Mouse (Mus musculus) monocyte, adult 5-6 weeks (primary cell): ENCODE measurements around the gene Xpo6. TPM values are rescaled to one million over a fixed set of nuclear protein-coding genes. Genes with fewer than 3 reads are reported as not detected.
A peak's percentile ranks its signal among the peaks of the same experiment; 100 is the strongest.

Experiments
- ATAC-seq: fragments of 153-309, 156-312 bp; replicated peaks from 2 replicates; pipeline ENCODE4 v1.8.0; 2017; ENCODE audit warnings: mild to moderate bottlenecking; ENCODE audit not compliant: low TSS enrichment, insufficient number of reproducible peaks, severe bottlenecking, poor library complexity, low FRiP score
- total RNA-seq: library from RNA; stranded (forward); fragments of 200-1000, 200-491, 200-594 nt; gene quantifications from 3 replicates; pipeline ENCODE4 v1.2.3, GENCODE M21; 2017

The Xpo6 gene
- total RNA-seq, 1 experiment from 2014 or later = 73.8 TPM

- no peak for ATAC-seq
Measured at GRCm38 (mm10) chr7:126200997-126201345, 670 bp upstream of the Xpo6 start.

DNA sequence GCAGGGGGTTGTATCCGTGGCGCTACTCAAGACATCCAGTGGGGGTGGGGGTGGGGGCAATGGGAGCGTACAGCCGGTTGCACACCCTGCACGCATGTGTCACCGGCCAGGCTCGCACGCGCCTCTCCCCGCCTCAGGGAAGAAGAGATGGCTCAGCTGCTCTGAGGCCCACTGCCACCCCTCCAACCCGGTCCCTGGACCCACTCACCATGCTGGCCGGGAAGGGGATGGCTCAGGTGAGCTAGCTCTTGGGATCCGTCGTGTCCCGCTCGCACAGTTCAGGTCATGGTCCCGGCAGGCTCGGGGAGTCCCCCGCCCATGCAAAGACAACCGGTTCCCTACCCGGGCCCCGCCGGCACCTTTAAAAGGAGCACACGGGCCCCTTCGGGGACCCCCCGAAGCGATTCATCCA is 604 bp downstream of the Xpo6 start:
- ATAC-seq = peak; percentile 57

DNA sequence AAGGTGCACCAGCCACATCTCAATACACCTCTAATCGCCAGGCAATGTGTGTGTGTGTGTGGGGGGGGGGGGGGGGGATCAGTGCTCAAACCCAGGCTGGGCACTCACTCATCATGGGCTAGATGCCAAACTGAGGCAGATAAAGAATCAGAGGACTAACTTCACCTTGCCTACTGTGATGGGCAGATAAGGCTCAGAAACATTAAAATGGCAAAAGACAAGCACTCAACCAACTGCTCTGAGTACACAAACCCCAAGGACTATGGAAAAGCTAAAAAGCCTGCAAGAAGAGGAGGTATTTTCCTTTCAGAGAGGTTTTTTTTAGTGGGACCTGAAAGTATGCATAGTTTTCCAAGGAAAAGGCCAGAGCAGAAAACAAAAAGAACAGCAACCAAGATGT is 1.4 kb downstream of the Xpo6 start:
- no peak for ATAC-seq

GRCm38 (mm10) chr7:126194175-126194574 is 6.1 kb downstream of the Xpo6 start:
- peak; percentile 79; the same call in 1 of the 2 replicates for ATAC-seq

- no peak for ATAC-seq
Measured at GRCm38 (mm10) chr7:126191471-126191870, 8.8 kb downstream of the Xpo6 start.

DNA sequence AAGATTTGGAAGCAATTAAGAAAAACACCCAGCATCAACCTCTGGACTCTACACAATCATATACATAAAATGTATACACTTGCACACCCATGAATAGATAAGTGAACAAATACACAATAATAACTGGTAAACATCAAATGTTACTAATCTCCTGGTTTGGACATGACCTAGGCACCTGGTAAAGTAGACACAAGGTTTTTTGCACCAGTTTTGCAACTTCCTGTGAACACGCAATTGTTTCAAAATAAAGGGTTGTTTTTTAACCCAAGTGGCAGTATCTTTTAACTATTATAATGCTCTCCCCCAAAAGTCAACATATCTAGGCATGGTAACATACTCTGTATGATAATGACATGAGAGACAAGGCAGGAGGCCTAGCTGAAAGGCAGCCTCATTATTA is 10.8 kb downstream of the Xpo6 start:
- ATAC-seq = no peak

DNA sequence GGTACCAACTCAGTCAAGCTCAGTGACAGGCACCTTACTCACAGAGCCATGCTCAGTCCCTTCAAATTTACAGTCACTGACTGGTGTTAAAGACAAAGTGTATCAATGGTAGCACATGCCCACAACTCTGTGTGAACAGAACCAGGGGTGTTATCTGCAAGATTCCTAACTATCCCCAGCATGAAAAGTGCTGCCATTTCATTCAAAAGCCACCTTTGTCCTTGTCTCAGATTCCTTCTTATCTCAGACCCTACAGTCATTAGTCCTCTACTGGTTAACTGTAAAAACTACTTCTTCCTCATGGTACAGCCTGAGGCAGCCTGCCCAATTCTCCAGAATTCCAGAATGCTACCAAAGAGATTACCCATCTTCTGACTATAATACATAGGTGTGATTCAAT is 14.3 kb downstream of the Xpo6 start:
- no peak for ATAC-seq

GRCm38 (mm10) chr7:126183583-126183982 is 16.7 kb downstream of the Xpo6 start:
- no peak for ATAC-seq

- ATAC-seq = no peak
Measured at GRCm38 (mm10) chr7:126181487-126181886, 18.8 kb downstream of the Xpo6 start.

DNA sequence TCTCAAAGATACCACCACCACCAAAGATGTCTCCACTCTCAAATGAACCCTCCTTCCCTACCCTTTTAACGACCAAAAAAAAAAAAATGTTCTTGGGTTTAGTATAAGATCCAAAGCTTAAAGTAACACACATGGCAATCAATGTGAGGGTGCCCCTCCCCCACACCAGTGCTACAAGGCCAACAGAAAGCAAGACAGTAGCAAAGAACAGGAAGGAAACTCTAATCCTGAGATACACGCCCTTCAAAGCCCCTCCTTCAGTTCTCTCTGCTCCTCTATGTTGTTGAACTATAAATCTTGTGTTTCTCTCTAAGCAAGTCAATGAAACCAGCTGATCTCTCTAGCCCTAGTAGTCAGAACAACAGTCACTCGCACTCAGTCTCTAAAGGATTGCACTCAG is 19.3 kb downstream of the Xpo6 start:
- ATAC-seq = peak; percentile 84

DNA sequence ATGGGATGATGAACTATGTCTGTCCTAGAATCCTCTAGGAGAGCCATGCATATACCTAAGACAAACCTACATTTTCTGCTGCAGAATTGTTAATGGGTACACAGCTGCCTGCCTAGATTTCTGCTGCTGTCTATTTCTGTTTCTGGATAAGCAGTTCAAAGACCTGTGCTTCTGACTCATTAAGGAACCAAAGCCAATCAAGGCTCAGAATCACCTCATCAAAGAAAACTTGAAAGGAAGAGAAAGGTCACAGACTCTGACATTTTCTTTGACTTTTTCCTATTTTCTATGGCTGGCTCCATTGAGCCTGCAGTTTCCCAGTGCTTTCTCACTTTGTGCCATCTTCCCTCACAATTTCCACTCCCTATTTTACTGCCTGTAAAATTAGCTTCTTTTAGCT is 21.5 kb downstream of the Xpo6 start:
- no peak for ATAC-seq

GRCm38 (mm10) chr7:126175999-126176398 is 24.3 kb downstream of the Xpo6 start:
- ATAC-seq = no peak

DNA sequence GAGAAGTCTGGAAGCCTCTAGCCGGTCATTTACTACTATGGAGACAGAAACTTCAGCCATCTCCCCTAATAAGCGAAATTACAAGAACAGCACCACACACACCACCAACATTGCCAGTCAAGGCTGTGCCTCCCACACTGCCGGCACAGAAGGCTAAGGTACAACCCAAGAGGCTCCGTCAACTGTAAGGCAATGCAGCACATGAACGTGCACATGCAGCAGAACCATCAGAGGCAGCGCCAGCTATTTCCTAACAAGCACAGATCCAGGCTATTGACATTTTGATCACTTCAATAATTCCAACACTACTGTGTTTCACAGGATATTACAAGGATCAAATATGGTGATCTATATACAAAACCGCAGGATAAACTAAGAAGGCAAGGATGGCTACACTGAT is 24.8 kb downstream of the Xpo6 start:
- no peak for ATAC-seq

DNA sequence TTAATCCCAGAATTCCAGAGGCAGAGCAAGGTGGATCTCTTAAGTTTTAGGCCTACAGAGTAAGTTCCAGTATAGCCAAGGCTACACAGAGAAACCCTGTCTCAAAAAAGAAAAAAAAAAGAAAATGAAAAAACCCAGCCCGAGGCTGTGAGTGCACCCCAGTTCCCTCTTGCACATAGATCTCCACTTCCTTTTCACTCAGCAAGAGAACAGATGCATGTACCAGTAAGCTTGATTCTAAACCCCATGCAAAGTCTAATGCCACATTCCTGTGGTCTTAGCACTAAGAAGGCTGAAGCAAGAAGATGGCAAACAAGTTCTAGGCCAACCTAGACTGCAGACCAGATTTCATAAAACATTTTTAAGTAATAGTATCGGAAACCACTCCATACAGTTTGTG is 25.4 kb downstream of the Xpo6 start:
- ATAC-seq = no peak

- no peak for ATAC-seq
Measured at GRCm38 (mm10) chr7:126172001-126172400, 28.3 kb downstream of the Xpo6 start.

DNA sequence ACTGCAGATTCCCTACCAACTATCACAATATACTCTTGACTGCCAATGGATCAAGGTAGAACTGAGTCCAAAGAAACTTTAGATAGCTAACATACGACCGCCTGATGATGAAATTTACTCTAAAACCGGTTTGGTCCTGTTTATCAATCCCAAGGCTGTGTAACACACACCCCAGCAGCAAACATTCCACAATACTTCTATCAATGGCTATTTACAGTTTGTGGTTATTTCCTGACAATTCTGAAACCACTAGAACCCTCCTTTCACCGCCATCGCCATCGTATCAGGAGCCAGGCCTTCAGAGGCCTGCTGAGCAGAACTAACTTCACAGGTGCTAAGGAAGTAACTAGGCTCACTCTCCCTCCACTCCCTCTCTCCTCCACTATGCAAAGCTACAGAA is 31.7 kb downstream of the Xpo6 start:
- ATAC-seq = no peak

- no peak for ATAC-seq
Measured at GRCm38 (mm10) chr7:126167426-126167825, 32.9 kb downstream of the Xpo6 start.

- no peak for ATAC-seq
Measured at GRCm38 (mm10) chr7:126166571-126166970, 33.7 kb downstream of the Xpo6 start.

- ATAC-seq = no peak
Measured at GRCm38 (mm10) chr7:126158238-126158637, 42.1 kb downstream of the Xpo6 start.

GRCm38 (mm10) chr7:126155746-126156145 is 44.6 kb downstream of the Xpo6 start:
- ATAC-seq = no peak

- ATAC-seq = no peak
Measured at GRCm38 (mm10) chr7:126154731-126155130, 45.6 kb downstream of the Xpo6 start.

DNA sequence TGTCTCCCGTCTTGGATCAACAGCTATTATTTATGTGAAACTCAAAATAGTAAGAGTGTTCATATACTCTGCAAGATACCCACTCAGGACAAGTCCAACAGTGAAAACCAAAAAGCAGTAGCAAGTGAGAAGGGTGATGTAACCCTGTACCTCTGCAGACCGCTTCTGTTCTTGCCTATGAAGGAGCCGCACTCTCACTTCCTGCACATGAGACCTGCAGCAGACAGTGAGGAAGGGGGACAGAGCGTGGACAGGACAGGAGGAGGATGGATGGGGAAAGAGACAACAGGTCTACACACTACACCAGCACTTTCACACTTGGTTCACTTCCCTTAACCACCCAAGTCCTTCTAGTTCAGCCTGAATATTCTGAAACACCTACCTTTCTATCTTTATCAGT is 48.0 kb downstream of the Xpo6 start:
- no peak for ATAC-seq
